Mouse (Mus musculus) heart, postnatal 0 days (tissue): ENCODE measurements around the gene Gm9821. TPM values are rescaled to one million over a fixed set of nuclear protein-coding genes. Genes with fewer than 3 reads are reported as not detected.

ENCODE experiments used
- ATAC-seq: fragments of 200-750 bp; cut with Nextera tagmentation; 2 replicates; pipeline ENCODE4 v1.8.0; 2017; ENCODE audit warnings: low read depth, moderate number of reproducible peaks, moderate library complexity; ENCODE audit not compliant: insufficient read depth
- DNase-seq: peaks from one replicate; pipeline ENCODE4 v3.0.0-alpha.2; 2016; ENCODE audit warnings: low spot score
- H3K27ac ChIP-seq: fragments of 300-500 bp; sonication (generic); 2 replicates; pipeline ENCODE4 v1.5.1; 2014; ENCODE audit warnings: low read depth, mild to moderate bottlenecking
- H3K27me3 ChIP-seq: fragments of 300-500 bp; sonication (generic); 2 replicates; pipeline ENCODE4 v1.6.1; 2014; ENCODE audit warnings: low read length, mixed read lengths; ENCODE audit not compliant: control insufficient read depth, insufficient read depth
- H3K36me3 ChIP-seq: fragments of 300-500 bp; sonication (generic); replicated peaks from 2 replicates; pipeline ENCODE4 v1.6.1; 2014; ENCODE audit warnings: low read length, mixed read lengths; ENCODE audit not compliant: control insufficient read depth, insufficient read depth
- H3K4me1 ChIP-seq: fragments of 300-500 bp; sonication (generic); 2 replicates; pipeline ENCODE4 v1.6.1; 2014; ENCODE audit warnings: antibody characterized with exemption; ENCODE audit not compliant: control insufficient read depth, insufficient read depth
- H3K4me2 ChIP-seq: fragments of 300-500 bp; sonication (generic); 2 replicates; pipeline ENCODE4 v1.6.1; 2014; ENCODE audit warnings: low read depth, mild to moderate bottlenecking, low read length, moderate library complexity
- H3K4me3 ChIP-seq: fragments of 300-500 bp; sonication (generic); 2 replicates; pipeline ENCODE4 v1.5.1; 2014; ENCODE audit warnings: low read depth, low read length
- H3K9ac ChIP-seq: fragments of 300-500 bp; sonication (generic); replicated peaks from 2 replicates; pipeline ENCODE4 v1.6.1; 2014; ENCODE audit warnings: low read depth, low read length, mixed read lengths
- H3K9me3 ChIP-seq: fragments of 300-500 bp; sonication (generic); replicated peaks from 2 replicates; pipeline ENCODE4 v1.6.1; 2016; ENCODE audit warnings: low read length; ENCODE audit not compliant: control insufficient read depth
- CTCF ChIP-seq: IDR thresholded peaks from 2 replicates; pipeline ENCODE4 v1.5.1; 2016; ENCODE audit warnings: antibody characterized with exemption, control low read depth, low read depth
- EP300 ChIP-seq: IDR thresholded peaks from 2 replicates; pipeline ENCODE4 v1.6.1; 2016; ENCODE audit warnings: antibody characterized with exemption, low read depth
- WGBS: fragments of 180-500 bp; shearing (Covaris S2); extraction: QIAGEN DNeasy Blood & Tissue Kit; methylation state at CpG from one replicate; pipeline ENCODE4 v1.1.7; 2014; 5-methylcytosine and 5-hydroxymethylcytosine counted together
- polyA plus RNA-seq: library from polyadenylated mRNA; unstranded; fragments of >200 nt; fragmentation: Nextera tagmentation; extraction: Ambion mirVana; gene quantifications from 2 replicates; pipeline ENCODE4 v1.2.1, GENCODE M21; 2015
- total RNA-seq: library from RNA; depleted of rRNA; stranded (reverse); fragments of >200 nt; gene quantifications from 2 replicates; pipeline ENCODE4 v1.2.3, GENCODE M21; 2014; ENCODE audit warnings: low replicate concordance

The Gm9821 gene
- total and polyA plus RNA-seq, 2 experiments from 2014 or later: 0.89 TPM; not detected in 1

DNA sequence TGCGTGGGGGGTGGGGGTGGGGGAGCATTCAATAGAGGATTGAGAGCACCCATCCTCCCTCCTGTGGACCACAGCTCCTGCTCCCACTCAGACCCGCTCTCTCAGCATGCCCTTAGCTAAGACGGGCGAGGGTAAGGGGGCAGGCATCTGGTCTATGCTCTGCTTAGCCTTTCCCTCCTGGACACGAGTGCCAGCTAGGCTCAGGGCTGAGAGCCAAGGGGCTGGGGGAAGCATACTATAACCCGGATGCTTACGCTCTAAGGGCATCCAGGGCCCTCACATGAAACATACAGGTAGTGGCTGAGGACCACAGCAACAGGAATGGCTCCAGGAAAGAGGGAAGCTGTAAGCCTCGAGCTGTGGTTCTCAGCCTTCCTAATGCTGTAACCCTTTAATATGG lies 12.5 kb downstream of the Gm9821 start:
- H3K4me2 ChIP-seq: no peak overlapping the region
- H3K4me3 ChIP-seq: no peak overlapping the region
- H3K9me3 ChIP-seq: no peaks in the 10 kb centered on the region
- ATAC-seq: no peak
- TF ChIP-seq CTCF: no peak
- no peaks in the 10 kb centered on the region for H3K27me3 ChIP-seq
- DNase-seq: no peak
- 73% methylated on average over 8 of the region's 8 CpGs for WGBS
- no peak overlapping the region for H3K9ac ChIP-seq
- H3K4me1 ChIP-seq: peaks cover 67% of the 10 kb centered on the region
- H3K27ac ChIP-seq: no peak overlapping the region
- H3K36me3 ChIP-seq: no peaks in the 10 kb centered on the region

DNA sequence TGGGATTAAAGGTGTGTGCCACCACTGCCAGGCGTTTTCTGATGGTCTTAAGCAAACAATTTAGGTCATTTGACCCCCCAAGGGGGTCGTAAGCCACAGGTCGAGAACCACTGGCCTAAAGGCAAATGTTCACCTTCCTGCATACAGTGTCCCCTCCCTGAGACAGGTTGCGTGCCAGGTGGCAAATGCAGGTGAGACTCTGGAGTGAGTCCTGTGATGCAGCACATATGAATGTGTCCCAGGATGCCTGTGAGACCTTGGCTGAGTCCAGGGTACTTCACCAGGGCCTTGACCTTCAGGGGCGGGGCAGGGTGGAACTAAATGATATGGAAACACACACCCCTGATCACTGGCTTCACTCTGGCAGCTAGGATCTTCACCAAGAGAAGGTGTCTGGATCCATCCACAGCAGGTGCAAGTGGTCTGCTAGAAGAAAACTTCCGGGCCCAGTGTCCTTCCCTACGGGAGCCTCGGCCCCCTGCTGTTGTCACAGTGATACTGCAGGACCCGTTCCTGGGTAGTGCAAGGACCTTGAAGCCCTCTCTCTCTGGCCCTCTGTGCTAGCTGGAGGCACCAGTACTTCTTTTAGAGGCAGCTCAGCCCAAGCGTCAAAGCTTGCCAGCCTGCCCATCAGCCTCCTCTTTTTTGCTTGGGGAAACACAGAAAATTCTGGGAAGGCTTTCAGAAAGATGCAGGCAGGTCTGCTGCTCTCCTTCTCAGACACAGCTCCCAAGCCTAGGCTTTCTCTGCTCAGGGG lies 13.4 kb downstream of the Gm9821 start:
- Histone ChIP-seq H3K9ac (no peak overlapping the region), H3K4me1 (peaks cover 59% of the 10 kb centered on the region), H3K36me3 (no peaks in the 10 kb centered on the region), H3K27ac (no peak overlapping the region), H3K9me3 (no peaks in the 10 kb centered on the region), H3K27me3 (no peaks in the 10 kb centered on the region), H3K4me2 (no peak overlapping the region), H3K4me3 (no peak overlapping the region)
- peak; percentile 74 for TF ChIP-seq CTCF
- TF ChIP-seq EP300: no peak
- ATAC-seq: no peak
- DNase-seq: peak; percentile 76
- 46% methylated on average over 10 of the region's 10 CpGs for WGBS

DNA sequence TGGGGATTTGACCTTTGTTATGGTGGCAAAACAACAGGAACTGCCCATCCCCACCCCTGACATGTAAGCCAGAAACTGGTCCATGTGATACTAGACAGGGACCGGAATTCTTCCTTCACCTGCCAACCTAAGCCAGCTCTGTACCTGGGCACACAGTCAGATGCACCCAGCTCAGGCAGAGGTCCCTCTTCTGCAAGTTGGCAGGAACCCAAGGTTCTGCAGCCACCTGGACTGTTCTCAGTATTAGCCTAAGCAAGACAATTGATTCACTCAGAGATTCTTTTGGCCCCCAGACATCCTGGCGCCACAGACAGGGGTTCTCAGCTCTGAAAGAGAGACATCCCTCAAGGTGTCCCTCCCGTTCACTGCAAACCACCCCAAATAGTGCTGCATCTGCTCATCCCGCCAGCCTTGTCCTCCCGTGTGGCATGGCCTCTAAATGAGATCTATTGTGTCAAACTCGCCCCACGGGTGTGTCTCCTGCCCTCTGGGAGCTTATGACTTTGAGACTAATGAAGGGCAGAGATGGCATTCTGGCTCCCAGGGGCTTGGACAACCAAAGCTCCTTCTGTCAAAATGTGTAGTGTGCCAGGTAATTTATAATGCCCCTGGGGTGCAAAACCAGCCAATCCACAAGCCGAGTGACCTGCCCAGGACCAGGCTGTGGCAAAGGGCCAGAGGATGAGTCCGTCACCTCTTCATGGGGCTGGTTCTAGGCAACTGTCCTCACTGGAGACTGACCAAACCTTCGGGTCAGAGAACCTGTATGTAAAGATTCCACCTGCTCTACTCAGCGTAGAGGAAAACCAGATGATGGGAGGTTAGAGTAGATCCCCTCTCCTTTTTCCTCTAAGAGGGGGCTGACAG lies 14.3 kb downstream of the Gm9821 start:
- Histone ChIP-seq H3K9ac (no peak overlapping the region), H3K4me1 (peaks cover 52% of the 10 kb centered on the region)

DNA sequence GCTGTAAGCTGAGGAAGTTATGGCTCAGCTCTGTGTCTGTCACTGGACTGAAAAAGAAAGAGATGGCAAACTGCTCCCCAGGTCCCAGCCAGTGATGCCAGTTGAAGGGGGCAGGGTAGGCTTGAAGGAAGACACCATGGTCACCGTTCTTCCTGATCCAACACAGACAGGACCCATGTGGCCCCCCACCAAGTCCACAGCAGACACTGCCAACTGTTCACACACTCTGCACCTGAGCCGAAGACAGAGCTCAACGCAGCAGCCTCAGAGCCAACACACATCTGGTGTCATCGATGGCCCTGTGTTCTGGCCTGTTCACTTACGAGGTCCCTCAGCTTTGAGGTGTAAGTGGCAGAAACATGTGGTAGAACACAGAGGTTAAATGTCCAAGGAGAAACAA lies 15.0 kb downstream of the Gm9821 start:
- no peak overlapping the region for H3K9ac ChIP-seq
- no peaks in the 10 kb centered on the region for H3K36me3 ChIP-seq
- H3K4me2 ChIP-seq: no peak overlapping the region
- H3K4me3 ChIP-seq: no peak overlapping the region
- WGBS: 90% methylated on average over 5 of the region's 5 CpGs
- H3K27me3 ChIP-seq: no peaks in the 10 kb centered on the region
- DNase-seq (no peak), ATAC-seq (no peak)
- TF ChIP-seq CTCF: no peak
- no peak for TF ChIP-seq EP300
- peaks cover 46% of the 10 kb centered on the region for H3K4me1 ChIP-seq
- H3K27ac ChIP-seq: no peak overlapping the region
- H3K9me3 ChIP-seq: no peaks in the 10 kb centered on the region

More for the DNA sequence above, 14.3 kb downstream of the Gm9821 start:
- no peaks in the 10 kb centered on the region for H3K9me3 ChIP-seq
- no peaks in the 10 kb centered on the region for H3K36me3 ChIP-seq
- WGBS: 75% methylated on average over 11 of the region's 11 CpGs
- H3K27ac ChIP-seq: no peak overlapping the region
- H3K4me2 ChIP-seq: no peak overlapping the region
- H3K27me3 ChIP-seq: no peaks in the 10 kb centered on the region
- TF ChIP-seq CTCF (no peak), EP300 (no peak)
- no peak overlapping the region for H3K4me3 ChIP-seq
- DNase-seq (no peak), ATAC-seq (no peak)

DNA sequence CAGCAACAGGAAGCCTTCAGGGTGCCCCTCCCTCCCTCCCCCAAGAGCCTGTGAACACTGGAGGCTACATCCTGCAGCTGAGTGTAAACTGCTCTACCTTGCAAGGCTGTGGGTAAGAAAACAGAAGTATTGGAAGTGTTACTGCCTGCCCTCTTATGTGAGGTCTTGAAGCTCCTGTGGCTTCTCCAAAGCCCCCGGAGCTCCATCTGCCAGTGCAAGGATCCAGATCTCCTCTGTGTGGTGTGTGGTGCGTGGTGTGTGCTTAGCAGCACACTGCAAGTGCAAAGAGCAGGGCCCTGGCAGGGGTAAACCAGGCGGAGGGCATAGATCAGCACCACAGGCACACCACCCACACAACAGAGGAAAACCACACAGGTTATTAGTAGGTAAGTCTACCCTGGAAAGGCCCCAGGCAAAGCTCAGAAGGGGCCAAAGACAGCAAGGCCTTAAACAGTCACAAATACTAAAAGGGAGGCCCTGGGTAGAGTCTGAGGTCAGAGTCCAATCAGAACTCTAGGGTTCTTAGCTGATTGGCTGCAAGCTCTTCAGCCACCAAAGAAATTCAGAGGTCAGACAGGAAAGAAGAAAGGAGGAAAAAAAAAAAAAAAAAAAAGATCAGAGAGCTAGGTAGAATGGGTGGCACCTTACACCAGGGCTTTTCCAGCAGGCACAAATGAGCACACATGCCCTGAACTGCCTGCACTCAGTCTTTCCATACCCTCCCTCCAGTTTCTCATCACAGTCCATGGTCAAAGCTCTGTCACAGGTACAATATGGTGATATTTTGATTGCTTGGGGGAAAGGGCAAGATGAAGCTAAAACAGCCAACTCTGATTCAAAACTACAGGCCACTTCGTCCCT lies 16.6 kb downstream of the Gm9821 start:
- peak overlapping the region; percentile 76 for H3K4me3 ChIP-seq

More for the DNA sequence above, 16.6 kb downstream of the Gm9821 start:
- Histone ChIP-seq H3K27me3 (no peaks in the 10 kb centered on the region), H3K27ac (peak overlapping the region; percentile 56; the same call in 1 of the 2 replicates), H3K9ac (peak overlapping the region; percentile 84; the same call in 1 of the 2 replicates), H3K36me3 (no peaks in the 10 kb centered on the region), H3K4me1 (peaks cover 37% of the 10 kb centered on the region), H3K9me3 (no peaks in the 10 kb centered on the region), H3K4me2 (peak overlapping the region; percentile 85)
- DNase-seq: no peak
- WGBS: 48% methylated on average over 4 of the region's 4 CpGs
- TF ChIP-seq CTCF (no peak), EP300 (no peak)
- no peak for ATAC-seq
